8 mouse cellular contexts compared by ENCODE assay signal in the genomic region with DNA sequence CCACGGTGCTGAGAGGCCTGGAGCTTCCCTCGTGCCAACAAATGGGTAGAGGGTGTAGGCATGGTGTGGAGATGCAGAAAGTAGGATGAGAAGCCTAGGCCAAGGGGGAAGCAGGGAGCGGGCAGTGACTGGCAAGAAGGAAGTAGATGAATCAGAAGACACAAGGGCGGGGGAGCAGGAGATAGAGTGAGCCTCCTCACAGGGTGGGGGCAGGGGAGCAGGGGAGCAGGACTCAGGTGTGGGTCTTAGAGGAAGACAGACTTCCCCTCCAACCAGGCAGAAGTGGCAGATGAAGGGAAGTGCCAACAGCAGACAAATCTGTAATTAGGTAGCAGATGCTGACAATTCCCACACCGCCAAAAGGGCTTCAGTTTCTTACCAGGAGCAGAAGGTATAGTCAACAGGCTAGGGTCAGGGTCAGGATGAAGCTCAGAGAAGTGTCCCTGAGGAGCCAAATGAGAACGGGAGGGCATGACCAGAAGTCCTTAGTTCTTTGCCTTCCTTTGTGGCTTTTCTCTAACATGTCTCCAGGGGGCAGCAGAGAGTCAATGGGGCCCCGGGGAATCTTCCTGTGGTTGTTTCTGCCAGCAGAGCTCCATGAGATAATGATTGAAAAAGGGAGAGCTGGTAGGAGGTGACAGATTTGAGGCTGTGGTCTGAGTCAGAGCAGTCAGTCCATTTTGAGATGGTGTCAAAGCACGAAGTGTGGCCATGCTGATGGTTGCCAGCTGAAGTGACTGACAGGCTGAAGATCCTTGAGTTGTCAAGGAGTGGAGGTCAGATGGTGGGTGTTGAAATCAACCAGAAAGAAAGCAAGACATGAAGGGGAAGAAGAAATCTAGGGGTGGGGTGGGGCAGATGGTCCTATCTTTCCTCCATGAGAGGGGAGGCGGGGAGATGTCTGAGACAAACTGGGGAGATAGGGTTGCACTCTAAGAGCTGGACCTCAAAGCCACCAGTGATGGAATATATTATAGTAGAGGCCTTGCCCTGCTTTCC. TPM values are rescaled to one million over a fixed set of nuclear protein-coding genes. Genes with fewer than 3 reads are reported as not detected.
DNase-seq lines count a peak whose midpoint lies in the region; TF ChIP-seq lines count a peak whose summit lies in the region.

No protein-coding gene starts in this region.

- peaks cover 84 to 97% of the 10 kb centered on the region in 2 experiments for H3K36me3 ChIP-seq in CH12.LX (replicated peaks in 1 of 2; ENCODE audit: control insufficient read depth in 1 of 2, insufficient read depth in 1 of 2, low read length in 1 of 2)

- TF ChIP-seq CTCF in layer of hippocampus, adult 2 months (conservative IDR thresholded peaks at IDR 0.05): peak; percentile 96
- TF ChIP-seq CTCF in CH12.LX (conservative IDR thresholded peaks at IDR 0.05 in 1 of 2, IDR thresholded peaks at IDR 0.05 in 1 of 2; ENCODE audit: low read depth in 2 of 2, low read length in 2 of 2): peak; percentile 88 to 90

- no peak for TF ChIP-seq POLR2A in CH12.LX (IDR thresholded peaks at IDR 0.05; ENCODE audit: low read depth, low read length)

- H3K4me1 ChIP-seq in CH12.LX (ENCODE audit: control insufficient read depth in 1 of 2, insufficient read depth in 2 of 2): peaks cover 0 to 14% of the 10 kb centered on the region in 2 experiments; a peak in 2 of 4 replicates

- no peak overlapping the region for H3K9ac ChIP-seq in CH12.LX (ENCODE audit: insufficient read depth, low read depth)

- intact Hi-C loops in left cerebral cortex, postnatal 14 days (cut with DNase I): no loop called here

- TF ChIP-seq RAD21 in CH12.LX (IDR thresholded peaks at IDR 0.05; ENCODE audit: low read depth, low read length): peak; percentile 75

- H3K9me3 ChIP-seq in CH12.LX (replicated peaks; ENCODE audit: low read length): no peaks in the 10 kb centered on the region

- TF ChIP-seq EP300 in CH12.LX (IDR thresholded peaks at IDR 0.05; ENCODE audit: low read length): no peak

- in situ Hi-C loops in CH12.LX (cut with MboI; ENCODE audit: low pct_ligation_motif_present, low pct_unique_long_range_greater_than_20kb, low sequenced_read_pairs): no loop called here

- no peaks in the 10 kb centered on the region for H3K27me3 ChIP-seq in CH12.LX (replicated peaks)

- no peak overlapping the region for H3K4me3 ChIP-seq in layer of hippocampus, adult 2 months
- no peak overlapping the region for H3K4me3 ChIP-seq in CH12.LX (replicated peaks in 1 of 3; ENCODE audit: low read depth in 2 of 3, low read length in 2 of 3, poor library complexity in 1 of 3)

- H3K27ac ChIP-seq in layer of hippocampus, adult 2 months: no peak overlapping the region
- no peak overlapping the region for H3K27ac ChIP-seq in CH12.LX (ENCODE audit: insufficient read depth, low read depth)

- dilution Hi-C loops in CH12.LX (cut with MboI; ENCODE audit: extremely low pct_ligation_motif_present, extremely low pct_unique_long_range_greater_than_20kb, low sequenced_read_pairs): no loop called here

- H3K79me2 ChIP-seq in CH12.LX (replicated peaks; ENCODE audit: control insufficient read depth, extremely low read depth, insufficient read depth, poor library complexity, severe bottlenecking): no peaks in the 10 kb centered on the region

- peak in 1 of 2 experiments; percentile 71 for DNase-seq in layer of hippocampus, adult 2 months (ENCODE audit: low spot score in 2 of 2)
- DNase-seq in layer of hippocampus, adult 9-10 months (ENCODE audit: low spot score): no peak
- DNase-seq in CH12.LX (ENCODE audit: extremely low read depth): peak; percentile 78
- peak; percentile 66 for DNase-seq in T-cell, adult 2 months (ENCODE audit: low spot score)
- peak; percentile 74 for DNase-seq in embryo, embryonic 10.5 days (ENCODE audit: low spot score)
- peak; percentile 32 to 44 for DNase-seq in left cerebral cortex, postnatal 14 days (ENCODE audit: low spot score in 2 of 2)
- peak; percentile 83 for DNase-seq in naive thymus-derived CD4-positive, alpha-beta T cell, adult 2 months (ENCODE audit: low read depth)
- no peak for DNase-seq in right cerebral cortex, postnatal 4 days

- no peak overlapping the region for H3K4me2 ChIP-seq in CH12.LX (ENCODE audit: insufficient read depth, low read depth, poor library complexity, severe bottlenecking)

TF ChIP-seq in CH12.LX, 34 proteins besides CTCF, POLR2A, EP300 and RAD21:
- TF ChIP-seq MAFK (IDR thresholded peaks at IDR 0.05; ENCODE audit: insufficient replicate concordance, low read length) (no peak), MAZ (IDR thresholded peaks at IDR 0.05; ENCODE audit: low read depth, low read length) (no peak), MAX (IDR thresholded peaks at IDR 0.05; ENCODE audit: low read length) (no peak), JUND (conservative IDR thresholded peaks at IDR 0.05; ENCODE audit: low read depth, low read length) (no peak), NRF1 (IDR thresholded peaks at IDR 0.05; ENCODE audit: low read depth, low read length) (no peak), IRF4 (IDR thresholded peaks at IDR 0.05; ENCODE audit: low read depth, low read length) (0 out of 2 replicates have a peak, but pooled peaks have one; percentile 19), GABPA (IDR thresholded peaks at IDR 0.05; ENCODE audit: insufficient replicate concordance, low read depth, low read length) (no peak), CHD1 (IDR thresholded peaks at IDR 0.05; ENCODE audit: low read depth, low read length) (no peak), CHD2 (IDR thresholded peaks at IDR 0.05; ENCODE audit: low read length) (no peak), MXI1 (IDR thresholded peaks at IDR 0.05; ENCODE audit: low read depth, low read length) (no peak), ZC3H11A (IDR thresholded peaks at IDR 0.05; ENCODE audit: low read depth, low read length) (0 out of 2 replicates have a peak, but pooled peaks have one; percentile 6), SIN3A (IDR thresholded peaks at IDR 0.05; ENCODE audit: low read length) (no peak), NELFE (IDR thresholded peaks at IDR 0.05; ENCODE audit: low read depth, low read length) (0 out of 2 replicates have a peak, but pooled peaks have one; percentile 16), POLR2AphosphoS2 (IDR thresholded peaks at IDR 0.05; ENCODE audit: low read depth, low read length) (no peak), HCFC1 (IDR thresholded peaks at IDR 0.05; ENCODE audit: low read depth, low read length) (no peak), UBTF (IDR thresholded peaks at IDR 0.05; ENCODE audit: low read depth, low read length) (no peak), ETS1 (conservative IDR thresholded peaks at IDR 0.05; ENCODE audit: low read depth, low read length) (no peak), ZMIZ1 (IDR thresholded peaks at IDR 0.05; ENCODE audit: low read depth, low read length) (no peak), USF2 (conservative IDR thresholded peaks at IDR 0.05; ENCODE audit: low read depth, low read length) (no peak), TBP (conservative IDR thresholded peaks at IDR 0.05; ENCODE audit: low read depth, low read length) (no peak), SMC3 (IDR thresholded peaks at IDR 0.05; ENCODE audit: low read depth, low read length) (peak; percentile 87), USF1 (IDR thresholded peaks at IDR 0.05; ENCODE audit: low read depth, low read length) (no peak), E2F4 (IDR thresholded peaks at IDR 0.05; ENCODE audit: insufficient replicate concordance, low read depth, low read length) (no peak), ZNF384 (IDR thresholded peaks at IDR 0.05; ENCODE audit: low read depth, low read length) (no peak), ZKSCAN1 (IDR thresholded peaks at IDR 0.05; ENCODE audit: borderline replicate concordance, low read depth, low read length) (no peak), JUN (IDR thresholded peaks at IDR 0.05; ENCODE audit: insufficient read depth, low read depth, low read length) (no peak), KAT2A (IDR thresholded peaks at IDR 0.05; ENCODE audit: insufficient replicate concordance, low read length) (no peak)

RNA-seq across cellular contexts. Expression of gene Islr2, which starts 22.1 kb away (rescaled TPM):
- 100 to 1,000 TPM; 134 to 136 TPM for total RNA-seq in layer of hippocampus, adult 2 months (2021)
- total RNA-seq in CH12.LX (2012; rRNA removed) (not detected in 2 replicates), CH12.LX (2014; rRNA removed) (not detected in 2 replicates)
- 0.35 TPM in 1 of 2 replicates, not detected in the other for polyA plus RNA-seq in CH12.LX (2012; ENCODE audit: insufficient read length, low read depth)
- total RNA-seq in left cerebral cortex, postnatal 14 days (2021): 10 to 100 TPM; 86.1 to 99.6 TPM

RNA-seq across cellular contexts. Expression of gene Islr, which starts 22.1 kb away (rescaled TPM):
- 10 to 100 TPM; 12.8 to 14.2 TPM for total RNA-seq in layer of hippocampus, adult 2 months (2021)
- total RNA-seq in CH12.LX (2012; rRNA removed) (not detected in 2 replicates), CH12.LX (2014; rRNA removed) (not detected in 2 replicates)
- not detected in 2 replicates for polyA plus RNA-seq in CH12.LX (2012; ENCODE audit: insufficient read length, low read depth)
- total RNA-seq in left cerebral cortex, postnatal 14 days (2021): 10 to 100 TPM; 15.8 to 16.2 TPM

RNA-seq across cellular contexts. Expression of gene Pml, which starts 23.4 kb away (rescaled TPM):
- total RNA-seq in layer of hippocampus, adult 2 months (2021): 10 to 100 TPM; 11.9 to 14.2 TPM
- total RNA-seq in CH12.LX (2012; rRNA removed) (21.2 and 26.6 TPM in 2 replicates), CH12.LX (2014; rRNA removed) (6.4 and 8.3 TPM in 2 replicates)
- 54.1 and 56.9 TPM in 2 replicates for polyA plus RNA-seq in CH12.LX (2012; ENCODE audit: insufficient read length, low read depth)
- total RNA-seq in left cerebral cortex, postnatal 14 days (2021): 10 to 100 TPM; 12.2 to 13.6 TPM

RNA-seq across cellular contexts. Expression of gene Stoml1, which starts 26.8 kb away (rescaled TPM):
- total RNA-seq in layer of hippocampus, adult 2 months (2021): 10 to 100 TPM; 78.6 to 78.7 TPM
- total RNA-seq in CH12.LX (2012; rRNA removed): 40.7 and 41.1 TPM in 2 replicates
- total RNA-seq in CH12.LX (2014; rRNA removed): 35.3 and 35.4 TPM in 2 replicates
- 34.0 and 35.4 TPM in 2 replicates for polyA plus RNA-seq in CH12.LX (2012; ENCODE audit: insufficient read length, low read depth)
- 10 to 100 TPM; 71.8 to 76.7 TPM for total RNA-seq in left cerebral cortex, postnatal 14 days (2021)

Comparison
In these comparisons a context has a peak if more than half of its experiments do, and no peak if none do; other contexts are left out.
1. DNase-seq: peak in CH12.LX (single experiment), T-cell, adult 2 months (single experiment), embryo, embryonic 10.5 days (single experiment), left cerebral cortex, postnatal 14 days (2 of 2) and naive thymus-derived CD4-positive, alpha-beta T cell, adult 2 months (single experiment); none in layer of hippocampus, adult 9-10 months (single experiment) and right cerebral cortex, postnatal 4 days (single experiment).
2. RNA of gene Islr2, which starts 22.1 kb away (total RNA-seq): 134 to 136 TPM in layer of hippocampus, adult 2 months and 86.1 to 99.6 TPM in left cerebral cortex, postnatal 14 days; not detected in CH12.LX; every median in the first group is over 10 times any median in the second.
3. RNA of gene Islr, which starts 22.1 kb away (total RNA-seq): 15.8 to 16.2 TPM in left cerebral cortex, postnatal 14 days and 12.8 to 14.2 TPM in layer of hippocampus, adult 2 months; not detected in CH12.LX; every median in the first group is over 10 times any median in the second.